Mouse (Mus musculus) cortical plate, adult 2 months (tissue): ENCODE measurements around the gene Gm16485. TPM values are rescaled to one million over a fixed set of nuclear protein-coding genes. Genes with fewer than 3 reads are reported as not detected.

Experiments used
- H3K27ac ChIP-seq: fragments of 200-500 bp; 2 replicates; pipeline ENCODE4 v1.5.1; 2012; ENCODE audit warnings: low read length, control low read depth, inconsistent platforms; ENCODE audit not compliant: insufficient read depth
- H3K4me1 ChIP-seq: fragments of 200-500 bp; 2 replicates; pipeline ENCODE4 v1.6.1; 2011; ENCODE audit warnings: low read length; ENCODE audit not compliant: control insufficient read depth, insufficient read depth
- H3K4me3 ChIP-seq: fragments of 200-500 bp; 2 replicates; pipeline ENCODE4 v1.5.1; 2011; ENCODE audit warnings: mild to moderate bottlenecking, low read length, control low read depth; ENCODE audit not compliant: insufficient read depth
- CTCF ChIP-seq: fragments of 200-500 bp; IDR thresholded peaks from 2 replicates; pipeline ENCODE4 v1.5.1; 2011; ENCODE audit warnings: mild to moderate bottlenecking, control low read depth, low read length; ENCODE audit not compliant: insufficient read depth; ENCODE audit errors: extremely low read depth
- POLR2A ChIP-seq: fragments of 200-500 bp; IDR thresholded peaks from 2 replicates; pipeline ENCODE4 v1.6.1; 2011; ENCODE audit warnings: mild to moderate bottlenecking, low read length, control low read depth; ENCODE audit not compliant: insufficient read depth; ENCODE audit errors: extremely low read depth
- polyA plus RNA-seq: library from polyadenylated mRNA; depleted of rRNA; stranded (reverse); fragments of >200 nt; gene quantifications from 2 replicates; pipeline ENCODE4 v1.2.3, GENCODE M21; 2012; rRNA removed

Gene Gm16485
- polyA plus RNA-seq, 1 experiment = 9.7 TPM

DNA sequence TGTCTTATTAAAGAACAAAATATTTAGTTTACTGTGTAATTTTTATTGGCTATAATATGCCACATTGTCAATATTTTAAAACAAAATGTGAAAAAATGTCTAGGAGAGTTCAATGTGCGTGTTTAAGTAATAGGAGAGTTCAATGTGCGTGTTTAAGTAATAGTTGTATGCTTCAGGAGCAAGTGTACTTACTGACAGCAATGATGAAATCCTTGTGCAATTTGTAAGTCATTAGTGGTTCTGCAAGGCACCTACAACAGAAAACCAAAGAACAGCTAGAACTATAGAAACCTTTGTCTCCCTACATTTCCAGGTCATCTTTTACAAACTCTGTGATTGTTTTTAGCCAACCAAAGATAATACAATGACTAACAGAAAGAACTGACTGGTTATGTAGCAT is 43.5 kb downstream of the Gm16485 start:
- H3K4me1 ChIP-seq = no peaks in the 10 kb centered on the region
- TF ChIP-seq CTCF (no peak), POLR2A (no peak)
- no peak overlapping the region for H3K27ac ChIP-seq
- H3K4me3 ChIP-seq = no peak overlapping the region

Other genes starting within 250 kb of the Gm16485 start
- gene Pgr, start 72.0 kb upstream of the Gm16485 start, polyA plus RNA-seq = 5.8 and 6.0 TPM in 2 replicates